Mouse (Mus musculus) ES-E14 (cell line): Measurements from ENCODE around the gene Myh6. TPM values are rescaled to one million over a fixed set of nuclear protein-coding genes. Genes with fewer than 3 reads are reported as not detected.

Source experiments
- DNase-seq: peaks from one replicate; pipeline ENCODE4 v3.0.0-alpha.2; 2013; ENCODE audit warnings: low read depth, low spot score
- H3K27ac ChIP-seq: 2 replicates; pipeline ENCODE4 v1.5.1; 2012; ENCODE audit warnings: low read depth, mild to moderate bottlenecking, low read length, moderate library complexity, mixed read lengths; ENCODE audit not compliant: poor library complexity, insufficient read depth, severe bottlenecking
- H3K36me3 ChIP-seq: 2 replicates; pipeline ENCODE4 v1.6.1; 2012; ENCODE audit warnings: mild to moderate bottlenecking, low read length, moderate library complexity, mixed read lengths; ENCODE audit not compliant: control insufficient read depth, poor library complexity, insufficient read depth, severe bottlenecking
- H3K4me1 ChIP-seq, 2 experiments: fragments of 150-350 bp in 1 of 2; sonication (generic) in 1 of 2; 2 replicates each; pipeline ENCODE4 v1.6.1; 2012; ENCODE audit warnings: low read length in 2 of 2, mild to moderate bottlenecking in 1 of 2, mixed read lengths in 1 of 2; ENCODE audit not compliant: control insufficient read depth in 2 of 2, insufficient read depth in 2 of 2, poor library complexity in 1 of 2
- H3K4me3 ChIP-seq, 2 experiments: fragments of 150-350 bp in 1 of 2; sonication (generic) in 1 of 2; 2 replicates each; pipeline ENCODE4 v1.5.1; 2012; ENCODE audit warnings: low read length in 2 of 2, low read depth in 1 of 2, mild to moderate bottlenecking in 1 of 2, mixed read lengths in 1 of 2; ENCODE audit not compliant: insufficient read depth in 1 of 2, poor library complexity in 1 of 2, severe bottlenecking in 1 of 2
- H3K9ac ChIP-seq: 2 replicates; pipeline ENCODE4 v1.6.1; 2012; ENCODE audit warnings: low read depth, mild to moderate bottlenecking, low read length, mixed read lengths; ENCODE audit not compliant: poor library complexity, insufficient read depth, severe bottlenecking
- H3K9me3 ChIP-seq: fragments of 150-350 bp; sonication (generic); 2 replicates; pipeline ENCODE4 v1.6.1; 2012; ENCODE audit warnings: low read depth, mild to moderate bottlenecking, low read length; ENCODE audit not compliant: control insufficient read depth, insufficient read depth
- CHD2 ChIP-seq: IDR thresholded peaks from 2 replicates; pipeline ENCODE4 v1.6.1; 2014; ENCODE audit warnings: mild to moderate bottlenecking, low read depth, low read length, inconsistent platforms
- HCFC1 ChIP-seq: IDR thresholded peaks from 2 replicates; pipeline ENCODE4 v1.6.1; 2012; ENCODE audit warnings: low read length, inconsistent platforms, borderline replicate concordance; ENCODE audit not compliant: insufficient read depth
- MAFK ChIP-seq: IDR thresholded peaks from 2 replicates; pipeline ENCODE4 v1.6.1; 2014; ENCODE audit warnings: mild to moderate bottlenecking, low read depth, low read length, inconsistent platforms; ENCODE audit not compliant: insufficient read depth
- ZC3H11A ChIP-seq: IDR thresholded peaks from 2 replicates; pipeline ENCODE4 v1.6.1; 2012; ENCODE audit warnings: low read depth, mild to moderate bottlenecking, inconsistent platforms, low read length, borderline replicate concordance
- ZNF384 ChIP-seq: IDR thresholded peaks from 2 replicates; pipeline ENCODE4 v1.6.1; 2012; ENCODE audit warnings: low read depth, low read length, inconsistent platforms
- in situ Hi-C, 2 experiments: fragments of 600-800 bp; cut with MboI; formaldehyde crosslinking; loops; one replicate each; pipeline ENCODE4 v1.15.1; 2025; ENCODE audit warnings: low sequenced_read_pairs in 2 of 2, inconsistent platforms in 1 of 2; ENCODE audit not compliant: unreplicated experiment in 2 of 2
- total RNA-seq: library from RNA; depleted of rRNA; stranded (reverse); fragments of 300-350 nt; gene quantifications from 2 replicates; pipeline ENCODE4 v1.2.3, GENCODE M21; 2012

Myh6 gene
- total RNA-seq, 1 experiment = 7.1 TPM

DNA sequence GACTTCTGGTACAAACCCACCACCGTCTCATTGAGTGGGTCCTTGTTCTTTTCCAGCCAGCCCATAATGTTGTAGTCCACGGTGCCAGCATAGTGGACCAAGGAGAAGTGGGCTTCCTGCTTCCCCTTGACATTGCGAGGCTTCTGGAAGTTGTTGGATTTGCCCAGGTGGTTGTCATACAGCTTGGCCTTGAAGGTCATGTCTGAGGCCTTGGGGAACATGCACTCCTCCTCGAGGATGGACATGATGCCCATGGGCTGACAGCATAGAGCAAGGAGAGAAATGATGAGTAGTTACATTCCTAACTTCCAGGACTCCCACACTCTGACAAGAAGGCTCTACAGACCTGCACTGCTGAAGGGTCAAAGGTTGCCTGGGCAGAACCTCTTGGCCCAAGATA lies 8.2 kb downstream of the Myh6 start:
- no peaks in the 10 kb centered on the region for H3K36me3 ChIP-seq

GRCm38 (mm10) chr14:54956533-54956932 lies 10.2 kb downstream of the Myh6 start:
- Histone ChIP-seq H3K27ac (no peak overlapping the region), H3K4me3 (peak overlapping the region; percentile 22 to 56; a peak in 2 of 4 replicates), H3K9me3 (no peaks in the 10 kb centered on the region), H3K4me1 (peaks cover 0 to 3% of the 10 kb centered on the region in 2 experiments; a peak in 1 of 4 replicates), H3K9ac (peak overlapping the region; percentile 22; the same call in 1 of the 2 replicates), H3K36me3 (no peaks in the 10 kb centered on the region)
- DNase-seq = peak; percentile 72
- TF ChIP-seq ZC3H11A (no peak), HCFC1 (no peak), MAFK (no peak), ZNF384 (no peak), CHD2 (no peak)
- in situ Hi-C loops = no loop called here

More for the DNA sequence above, 8.2 kb downstream of the Myh6 start:
- DNase-seq = no peak
- no peak overlapping the region for H3K4me3 ChIP-seq
- TF ChIP-seq HCFC1 = no peak
- TF ChIP-seq MAFK = no peak
- no peak for TF ChIP-seq ZC3H11A
- TF ChIP-seq ZNF384 = no peak
- no peak for TF ChIP-seq CHD2
- H3K9ac ChIP-seq = no peak overlapping the region
- H3K9me3 ChIP-seq = no peaks in the 10 kb centered on the region
- H3K27ac ChIP-seq = no peak overlapping the region
- peaks cover 0 to 3% of the 10 kb centered on the region in 2 experiments; a peak in 1 of 4 replicates for H3K4me1 ChIP-seq
- in situ Hi-C loops = no loop called here

DNA sequence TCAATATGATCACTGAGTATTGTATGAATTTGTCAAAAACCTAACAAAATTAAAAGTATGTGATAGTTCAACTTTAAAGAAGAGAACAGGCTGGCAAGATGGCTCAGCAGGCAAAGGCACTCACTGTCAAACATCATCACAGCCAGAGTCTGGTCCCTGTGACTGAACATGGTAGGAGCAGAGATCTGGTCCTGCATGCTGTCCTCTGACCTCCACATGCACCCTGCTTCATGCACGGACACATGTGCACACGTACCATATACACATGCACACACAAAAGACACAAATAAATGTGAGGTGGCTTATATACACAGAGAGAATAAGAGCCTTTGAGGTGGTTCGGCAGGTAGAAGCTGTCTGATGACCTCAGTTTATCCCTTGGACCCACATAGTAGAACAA lies 11.2 kb downstream of the Myh6 start:
- no peak for DNase-seq
- Histone ChIP-seq H3K36me3 (no peaks in the 10 kb centered on the region), H3K4me3 (no peak overlapping the region), H3K4me1 (peaks cover 0 to 3% of the 10 kb centered on the region in 2 experiments; a peak in 1 of 4 replicates), H3K27ac (no peak overlapping the region), H3K9ac (no peak overlapping the region), H3K9me3 (no peaks in the 10 kb centered on the region)
- TF ChIP-seq CHD2 (no peak), HCFC1 (no peak), MAFK (no peak), ZNF384 (no peak), ZC3H11A (no peak)
- in situ Hi-C loops = no loop called here

- TF ChIP-seq ZNF384 = no peak
- TF ChIP-seq HCFC1 = no peak
- no peak for TF ChIP-seq ZC3H11A
- no peak for TF ChIP-seq MAFK
- TF ChIP-seq CHD2 = no peak
- Histone ChIP-seq H3K9me3 (no peaks in the 10 kb centered on the region), H3K4me1 (peaks cover 0 to 3% of the 10 kb centered on the region in 2 experiments; a peak in 1 of 4 replicates), H3K4me3 (no peak overlapping the region), H3K27ac (no peak overlapping the region), H3K9ac (no peak overlapping the region), H3K36me3 (no peaks in the 10 kb centered on the region)
- DNase-seq = no peak
- in situ Hi-C loops = no loop called here
Measured at GRCm38 (mm10) chr14:54954474-54954873, 12.3 kb downstream of the Myh6 start.

- DNase-seq = no peak
- Histone ChIP-seq H3K9ac (no peak overlapping the region), H3K4me3 (no peak overlapping the region), H3K9me3 (no peaks in the 10 kb centered on the region), H3K36me3 (no peaks in the 10 kb centered on the region), H3K27ac (no peak overlapping the region), H3K4me1 (peaks cover 0 to 3% of the 10 kb centered on the region in 2 experiments; a peak in 1 of 4 replicates)
- in situ Hi-C loops = no loop called here
- no peak for TF ChIP-seq ZC3H11A
- TF ChIP-seq MAFK = no peak
- TF ChIP-seq HCFC1 = no peak
- no peak for TF ChIP-seq CHD2
- TF ChIP-seq ZNF384 = no peak
Measured at GRCm38 (mm10) chr14:54953664-54954206, 13.0 kb downstream of the Myh6 start.
